Mouse (Mus musculus) neural tube, embryonic 15.5 days (tissue): Measurements from ENCODE around the gene Wwtr1. TPM values are rescaled to one million over a fixed set of nuclear protein-coding genes. Genes with fewer than 3 reads are reported as not detected.

Experiments used
- ATAC-seq: fragments of 200-750 bp; cut with Nextera tagmentation; 2 replicates; pipeline ENCODE4 v1.8.0; 2017; ENCODE audit warnings: mild to moderate bottlenecking, moderate TSS enrichment, moderate library complexity; ENCODE audit not compliant: low FRiP score
- H3K27ac ChIP-seq: fragments of 300-500 bp; sonication (generic); replicated peaks from 2 replicates; pipeline ENCODE4 v1.5.1; 2015; ENCODE audit warnings: mild to moderate bottlenecking, inconsistent platforms
- H3K27me3 ChIP-seq: fragments of 300-500 bp; sonication (generic); replicated peaks from 2 replicates; pipeline ENCODE4 v1.6.1; 2015; ENCODE audit warnings: inconsistent platforms
- H3K36me3 ChIP-seq: fragments of 300-500 bp; sonication (generic); 2 replicates; pipeline ENCODE4 v1.6.1; 2015; ENCODE audit warnings: inconsistent platforms
- H3K4me1 ChIP-seq: fragments of 300-500 bp; sonication (generic); 2 replicates; pipeline ENCODE4 v1.6.1; 2015; ENCODE audit warnings: inconsistent platforms
- H3K4me2 ChIP-seq: fragments of 300-500 bp; sonication (generic); 2 replicates; pipeline ENCODE4 v1.6.1; 2015; ENCODE audit warnings: inconsistent platforms, mild to moderate bottlenecking, moderate library complexity
- H3K4me3 ChIP-seq: fragments of 300-500 bp; sonication (generic); replicated peaks from 2 replicates; pipeline ENCODE4 v1.5.1; 2015; ENCODE audit warnings: mild to moderate bottlenecking, inconsistent platforms
- H3K9ac ChIP-seq: fragments of 300-500 bp; sonication (generic); replicated peaks from 2 replicates; pipeline ENCODE4 v1.6.1; 2015; ENCODE audit warnings: mild to moderate bottlenecking, inconsistent platforms
- H3K9me3 ChIP-seq: fragments of 300-500 bp; sonication (generic); replicated peaks from 2 replicates; pipeline ENCODE4 v1.6.1; 2016; ENCODE audit warnings: inconsistent platforms
- WGBS: fragments of 180-500 bp; shearing (Covaris S2); methylation state at CpG from one replicate; pipeline ENCODE4 v1.1.7; 2015; ENCODE audit warnings: mixed read lengths; 5-methylcytosine and 5-hydroxymethylcytosine counted together
- polyA plus RNA-seq: library from polyadenylated mRNA; unstranded; fragments of >200 nt; fragmentation: Nextera tagmentation; extraction: Ambion mirVana; gene quantifications from 2 replicates; pipeline ENCODE4 v1.2.1, GENCODE M21; 2015

Wwtr1 gene
- polyA plus RNA-seq, 1 experiment from 2014 or later, result 8.1 TPM

- H3K36me3 ChIP-seq, result no peaks in the 10 kb centered on the region
- no peak overlapping the region for H3K9ac ChIP-seq
- no peak overlapping the region for H3K27ac ChIP-seq
- H3K4me1 ChIP-seq, result peaks cover 24% of the 10 kb centered on the region
- no peak overlapping the region for H3K4me3 ChIP-seq
- no peaks in the 10 kb centered on the region for H3K27me3 ChIP-seq
- no peaks in the 10 kb centered on the region for H3K9me3 ChIP-seq
- ATAC-seq, result no peak
- WGBS, result 36% methylated on average over 4 of the region's 4 CpGs
- no peak overlapping the region for H3K4me2 ChIP-seq
These were observed 103.3 kb downstream of the Wwtr1 start for GRCm38 (mm10) chr3:57472407-57472806.

- H3K36me3 ChIP-seq, result no peaks in the 10 kb centered on the region
- no peaks in the 10 kb centered on the region for H3K9me3 ChIP-seq
- H3K4me3 ChIP-seq, result peak overlapping the region; percentile 27
- H3K4me1 ChIP-seq, result peaks cover 24% of the 10 kb centered on the region
- peak overlapping the region; percentile 60 for H3K27ac ChIP-seq
- 4% methylated on average over 15 of the region's 15 CpGs for WGBS
- peak; percentile 67; the same call in 1 of the 2 replicates for ATAC-seq
- no peaks in the 10 kb centered on the region for H3K27me3 ChIP-seq
- H3K4me2 ChIP-seq, result peak overlapping the region; percentile 53
- 0 out of 2 replicates have a peak overlapping the region, but pooled peaks have one; percentile 28 for H3K9ac ChIP-seq
These were observed 104.6 kb downstream of the Wwtr1 start for GRCm38 (mm10) chr3:57470981-57471601.

- Histone ChIP-seq H3K4me2 (peak overlapping the region; percentile 53), H3K36me3 (no peaks in the 10 kb centered on the region), H3K9ac (no peak overlapping the region), H3K4me3 (no peak overlapping the region), H3K27ac (peak overlapping the region; percentile 60), H3K9me3 (no peaks in the 10 kb centered on the region), H3K4me1 (peaks cover 24% of the 10 kb centered on the region), H3K27me3 (no peaks in the 10 kb centered on the region)
- ATAC-seq, result peak; percentile 69
- WGBS, result 9% methylated on average over 5 of the region's 5 CpGs
These were observed 105.4 kb downstream of the Wwtr1 start for GRCm38 (mm10) chr3:57470326-57470725.

GRCm38 (mm10) chr3:57469325-57469724, 106.4 kb downstream of the Wwtr1 start:
- no peak overlapping the region for H3K4me2 ChIP-seq
- 97% methylated on average over 3 of the region's 3 CpGs for WGBS
- no peak overlapping the region for H3K27ac ChIP-seq
- no peak overlapping the region for H3K9ac ChIP-seq
- no peaks in the 10 kb centered on the region for H3K9me3 ChIP-seq
- H3K36me3 ChIP-seq, result no peaks in the 10 kb centered on the region
- no peak for ATAC-seq
- H3K27me3 ChIP-seq, result no peaks in the 10 kb centered on the region
- no peak overlapping the region for H3K4me3 ChIP-seq
- H3K4me1 ChIP-seq, result peaks cover 24% of the 10 kb centered on the region

- ATAC-seq, result peak; percentile 72; the same call in 1 of the 2 replicates
- Histone ChIP-seq H3K36me3 (no peaks in the 10 kb centered on the region), H3K27me3 (no peaks in the 10 kb centered on the region), H3K9ac (no peak overlapping the region), H3K4me3 (no peak overlapping the region), H3K9me3 (no peaks in the 10 kb centered on the region), H3K27ac (no peak overlapping the region), H3K4me1 (peaks cover 13% of the 10 kb centered on the region), H3K4me2 (no peak overlapping the region)
- WGBS, result 73% methylated on average over 3 of the region's 3 CpGs
These were observed 109.4 kb downstream of the Wwtr1 start for GRCm38 (mm10) chr3:57466289-57466688.

GRCm38 (mm10) chr3:57463302-57463701, 112.4 kb downstream of the Wwtr1 start:
- Histone ChIP-seq H3K4me3 (no peak overlapping the region), H3K4me1 (no peaks in the 10 kb centered on the region), H3K36me3 (no peaks in the 10 kb centered on the region), H3K27me3 (no peaks in the 10 kb centered on the region), H3K4me2 (no peak overlapping the region), H3K9me3 (no peaks in the 10 kb centered on the region), H3K27ac (no peak overlapping the region), H3K9ac (no peak overlapping the region)
- ATAC-seq, result no peak
- 94% methylated on average over 4 of the region's 4 CpGs for WGBS

- Histone ChIP-seq H3K4me2 (no peak overlapping the region), H3K27ac (no peak overlapping the region), H3K9me3 (no peaks in the 10 kb centered on the region), H3K27me3 (no peaks in the 10 kb centered on the region), H3K36me3 (no peaks in the 10 kb centered on the region), H3K4me3 (no peak overlapping the region), H3K9ac (no peak overlapping the region), H3K4me1 (no peaks in the 10 kb centered on the region)
- peak; percentile 47; the same call in 1 of the 2 replicates for ATAC-seq
- WGBS, result 60% methylated on average over 11 of the region's 11 CpGs
These were observed 117.1 kb downstream of the Wwtr1 start for GRCm38 (mm10) chr3:57458652-57459051.

GRCm38 (mm10) chr3:57448445-57448844, 127.3 kb downstream of the Wwtr1 start:
- H3K4me3 ChIP-seq, result no peak overlapping the region
- WGBS, result 35% methylated on average over 5 of the region's 5 CpGs
- ATAC-seq, result peak; percentile 81; the same call in 1 of the 2 replicates

GRCm38 (mm10) chr3:57447889-57448288, 127.8 kb downstream of the Wwtr1 start:
- no peaks in the 10 kb centered on the region for H3K4me1 ChIP-seq
- WGBS, result 56% methylated on average over 1 of the region's 1 CpGs
- ATAC-seq, result no peak
- H3K36me3 ChIP-seq, result no peaks in the 10 kb centered on the region
- no peaks in the 10 kb centered on the region for H3K27me3 ChIP-seq
- H3K4me3 ChIP-seq, result no peak overlapping the region
- no peak overlapping the region for H3K4me2 ChIP-seq
- H3K9ac ChIP-seq, result no peak overlapping the region
- no peak overlapping the region for H3K27ac ChIP-seq
- H3K9me3 ChIP-seq, result no peaks in the 10 kb centered on the region

More at GRCm38 (mm10) chr3:57448445-57448844, 127.3 kb downstream of the Wwtr1 start:
- H3K27me3 ChIP-seq, result no peaks in the 10 kb centered on the region
- no peak overlapping the region for H3K9ac ChIP-seq
- no peak overlapping the region for H3K4me2 ChIP-seq
- H3K4me1 ChIP-seq, result no peaks in the 10 kb centered on the region
- no peaks in the 10 kb centered on the region for H3K36me3 ChIP-seq
- no peak overlapping the region for H3K27ac ChIP-seq
- no peaks in the 10 kb centered on the region for H3K9me3 ChIP-seq

GRCm38 (mm10) chr3:57445706-57446105, 130.0 kb downstream of the Wwtr1 start:
- no peak overlapping the region for H3K9ac ChIP-seq
- no peak for ATAC-seq
- no peak overlapping the region for H3K27ac ChIP-seq
- no peaks in the 10 kb centered on the region for H3K36me3 ChIP-seq
- no peak overlapping the region for H3K4me3 ChIP-seq
- H3K9me3 ChIP-seq, result no peaks in the 10 kb centered on the region
- no peaks in the 10 kb centered on the region for H3K4me1 ChIP-seq
- H3K4me2 ChIP-seq, result no peak overlapping the region
- no peaks in the 10 kb centered on the region for H3K27me3 ChIP-seq
- WGBS, result 51% methylated on average over 3 of the region's 3 CpGs

- 77% methylated on average over 3 of the region's 3 CpGs for WGBS
- no peaks in the 10 kb centered on the region for H3K27me3 ChIP-seq
- no peak for ATAC-seq
- no peaks in the 10 kb centered on the region for H3K4me1 ChIP-seq
- no peak overlapping the region for H3K4me2 ChIP-seq
- no peak overlapping the region for H3K9ac ChIP-seq
- no peaks in the 10 kb centered on the region for H3K36me3 ChIP-seq
- no peak overlapping the region for H3K27ac ChIP-seq
- H3K4me3 ChIP-seq, result no peak overlapping the region
- no peaks in the 10 kb centered on the region for H3K9me3 ChIP-seq
These were observed 134.8 kb downstream of the Wwtr1 start for GRCm38 (mm10) chr3:57440956-57441355.

GRCm38 (mm10) chr3:57435364-57435763, 140.3 kb downstream of the Wwtr1 start:
- H3K27ac ChIP-seq, result no peak overlapping the region
- 86% methylated on average over 8 of the region's 8 CpGs for WGBS
- H3K9me3 ChIP-seq, result no peaks in the 10 kb centered on the region
- no peak for ATAC-seq
- H3K4me3 ChIP-seq, result no peak overlapping the region
- no peaks in the 10 kb centered on the region for H3K4me1 ChIP-seq
- H3K9ac ChIP-seq, result no peak overlapping the region
- H3K27me3 ChIP-seq, result no peaks in the 10 kb centered on the region
- no peak overlapping the region for H3K4me2 ChIP-seq
- H3K36me3 ChIP-seq, result no peaks in the 10 kb centered on the region
